Mouse (Mus musculus) A20 (cell line): ENCODE data around the gene Gm20518.

ENCODE experiments used
- DNase-seq: peaks from one replicate; pipeline ENCODE4 v3.0.0-alpha.2; 2011; ENCODE audit warnings: low read depth, low spot score

Gm20518 gene

DNA sequence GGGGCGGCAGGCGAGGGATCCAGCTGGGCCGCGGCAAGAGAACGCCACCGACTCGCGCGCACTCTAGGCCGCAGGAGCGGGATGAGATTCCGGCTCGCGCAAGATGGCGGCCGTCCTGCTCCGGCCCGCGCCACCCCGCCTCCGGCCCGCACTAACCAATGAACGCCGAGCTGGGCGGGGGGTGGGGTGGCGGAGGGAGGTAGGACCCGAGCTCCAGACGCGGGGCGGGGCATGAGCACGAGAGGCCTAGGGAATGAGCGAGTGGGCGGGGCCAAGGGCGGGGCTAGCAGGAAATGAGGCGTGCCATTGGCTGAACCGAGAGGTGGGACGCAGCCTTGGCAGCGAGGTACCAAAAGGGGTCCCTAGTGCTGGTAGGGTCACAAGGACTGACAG is at the start of gene Gm20518:
Gene Gm20518, minus strand, starts transcription at position 105 of the 393 bp plus-strand sequence.
- DNase-seq: peak; percentile 97

DNA sequence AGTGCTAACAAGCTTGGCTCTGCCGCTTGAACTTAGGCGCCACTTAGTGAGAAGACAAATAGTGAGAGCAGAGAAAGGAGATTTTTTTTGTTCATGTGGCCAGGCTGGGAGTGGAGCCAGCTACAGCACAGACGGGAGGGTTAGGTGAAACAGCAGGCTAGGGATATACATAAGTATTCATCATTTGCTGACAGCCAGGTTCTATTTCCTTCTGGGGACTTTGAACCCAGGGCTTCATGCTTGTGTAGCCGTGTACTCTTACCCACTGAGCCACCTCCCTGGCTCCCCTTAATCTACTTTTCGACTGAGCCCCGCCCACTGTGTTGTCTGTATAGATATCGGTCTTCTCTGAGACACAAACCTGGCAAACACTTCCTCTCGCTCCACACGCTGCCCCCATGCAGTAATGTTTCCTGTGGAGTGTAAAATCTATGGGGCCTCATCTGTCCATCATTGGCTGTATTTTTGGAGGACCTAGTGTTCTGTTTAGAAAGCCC is 47.8 kb upstream of the Gm20518 start:
- DNase-seq: no peak

DNA sequence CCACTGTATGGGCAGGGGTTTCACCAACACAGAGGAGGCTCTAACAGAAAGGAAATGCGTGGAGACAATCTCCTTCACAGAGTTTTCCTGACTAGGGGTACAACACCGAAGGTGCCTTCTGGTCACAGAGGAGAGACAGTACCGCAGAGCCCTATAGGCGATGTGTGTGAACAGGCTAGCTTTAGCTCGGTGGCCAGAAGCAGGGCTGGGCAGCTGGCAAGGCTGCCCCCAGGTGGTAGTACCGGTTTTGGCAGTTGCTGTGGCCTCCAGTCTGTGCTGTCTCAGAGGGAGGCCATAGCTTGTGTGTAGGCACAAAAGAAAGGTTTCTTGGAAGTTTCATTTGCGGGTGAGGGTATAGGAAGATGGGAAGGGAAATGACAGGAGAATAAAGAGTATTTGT is 47.4 kb upstream of the Gm20518 start:
- DNase-seq: peak; percentile 81

DNA sequence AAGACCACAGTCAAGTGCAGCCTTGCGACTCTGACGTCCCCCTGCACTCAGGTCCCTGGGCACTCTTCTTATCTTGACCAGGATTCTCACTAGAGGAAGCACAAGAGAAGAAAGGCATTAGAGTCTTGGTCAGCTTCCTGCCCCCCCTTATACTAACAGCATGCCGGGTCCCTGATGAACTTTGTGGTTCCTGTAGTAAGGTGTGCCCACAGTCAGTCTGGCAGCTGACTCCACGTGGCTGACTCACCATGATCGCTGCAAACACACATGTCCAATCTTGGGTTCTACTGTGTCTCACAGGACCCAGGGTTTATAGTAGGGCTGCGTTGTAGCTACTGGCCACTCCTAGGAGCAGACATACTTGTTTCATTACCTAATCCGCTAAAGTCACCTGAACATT is 46.7 kb upstream of the Gm20518 start:
- DNase-seq: no peak

DNA sequence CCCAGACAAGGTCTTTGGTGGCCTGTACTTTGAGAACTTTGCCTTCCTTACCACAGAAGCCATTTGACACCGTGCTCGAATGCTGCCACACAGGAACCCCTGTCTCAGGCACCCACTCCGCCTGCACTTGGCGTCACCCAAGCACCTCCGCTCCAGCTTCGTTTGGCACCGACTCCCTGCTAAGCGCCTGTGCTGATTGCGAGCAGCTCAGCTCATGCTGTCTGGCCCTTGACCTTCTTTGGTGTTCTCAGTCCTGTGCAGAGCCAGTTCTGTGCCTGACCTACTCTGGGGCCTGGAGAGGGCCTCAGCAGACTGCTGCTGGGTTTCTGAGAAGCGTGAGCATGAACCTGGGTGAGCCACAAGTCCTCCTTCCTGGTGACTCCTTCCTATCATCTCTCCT is 45.3 kb upstream of the Gm20518 start:
- DNase-seq: no peak

DNA sequence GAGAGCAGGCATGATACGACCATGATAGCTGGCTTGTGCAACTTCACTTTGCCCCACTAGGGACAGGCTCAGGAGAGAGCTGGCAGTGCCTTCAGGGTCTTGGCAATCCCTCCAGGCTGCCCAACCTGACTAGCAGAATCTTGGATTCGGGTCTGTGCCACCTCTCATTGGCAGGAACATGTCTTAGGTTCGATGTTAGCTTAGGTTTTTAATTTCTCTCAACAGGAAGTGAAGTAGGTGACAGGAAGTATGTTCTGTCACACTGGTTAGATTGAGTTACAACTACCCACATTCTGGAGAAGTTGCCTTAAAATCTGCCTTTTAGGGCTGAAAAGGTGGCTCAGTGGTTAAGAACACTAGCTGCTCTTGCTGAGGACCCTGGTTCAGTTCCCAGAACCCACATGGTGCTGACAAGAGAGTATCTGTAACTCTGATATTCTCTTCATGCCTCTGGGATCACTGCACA is 43.0 kb upstream of the Gm20518 start:
- DNase-seq: no peak

DNA sequence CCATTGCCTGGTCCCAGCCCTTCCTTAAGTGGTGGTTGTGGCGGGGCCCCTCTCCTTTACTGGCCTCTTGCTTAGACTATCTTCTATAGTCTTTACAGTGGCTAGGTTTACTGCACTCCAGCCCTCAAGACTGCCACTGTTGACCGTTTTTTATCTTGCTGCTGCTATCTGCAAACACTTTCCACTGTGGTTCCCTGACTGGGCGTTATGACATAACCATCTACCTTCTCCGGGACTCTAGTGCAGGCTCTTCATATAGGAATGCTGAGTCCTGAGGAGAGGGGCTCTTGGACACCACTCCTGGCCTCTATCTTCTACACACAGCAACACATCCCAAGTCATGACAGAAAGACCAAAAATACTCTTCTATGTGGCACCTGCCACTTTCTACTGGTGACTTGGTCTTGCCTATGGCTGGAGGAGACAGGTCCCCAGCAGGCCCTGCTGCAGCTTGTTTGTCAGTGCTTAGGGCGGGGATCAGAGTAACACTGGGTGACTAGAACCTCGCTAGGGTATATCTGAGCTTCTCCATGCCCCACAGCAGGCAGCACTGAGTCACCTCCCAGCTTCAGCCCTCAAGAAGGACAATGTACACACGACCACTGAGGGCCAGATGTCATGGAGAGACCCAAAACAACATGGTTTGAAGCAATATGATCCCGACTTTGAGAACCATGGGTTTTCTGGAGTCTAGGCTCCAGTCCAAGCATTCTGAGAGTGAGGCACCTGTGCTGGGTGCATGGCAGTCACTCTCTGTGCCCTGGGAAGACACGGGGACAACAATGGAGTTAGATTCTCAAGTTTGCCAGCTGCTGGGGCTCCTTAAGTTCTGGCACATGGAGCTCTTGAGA is 42.3 kb upstream of the Gm20518 start:
- no peak for DNase-seq

DNA sequence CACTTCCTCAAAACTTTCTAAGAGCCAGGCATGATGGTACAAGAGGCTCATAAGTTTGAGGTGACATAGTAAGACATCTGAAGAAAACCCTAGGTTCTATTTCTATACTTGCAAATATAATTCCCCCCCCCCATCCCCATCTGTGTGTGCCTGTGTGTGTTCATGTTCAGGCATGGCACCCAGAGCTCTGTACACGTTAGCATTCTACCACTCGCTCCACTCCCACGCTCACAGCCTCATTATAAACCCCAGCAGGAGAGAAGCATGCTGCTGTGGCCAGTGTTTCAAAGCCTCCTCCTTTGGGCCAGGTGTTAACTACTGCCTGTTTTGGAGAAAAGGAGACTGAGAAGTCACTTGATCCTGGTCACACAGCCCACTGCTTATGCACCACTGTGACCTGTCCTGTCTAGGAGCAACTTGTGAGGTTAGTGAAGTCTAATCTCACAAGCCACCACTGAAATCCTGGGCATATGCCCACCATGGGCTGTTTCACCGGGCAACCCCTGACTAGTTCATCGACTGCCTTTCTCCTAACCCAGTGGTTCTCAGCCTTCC is 40.5 kb upstream of the Gm20518 start:
- DNase-seq: no peak

DNA sequence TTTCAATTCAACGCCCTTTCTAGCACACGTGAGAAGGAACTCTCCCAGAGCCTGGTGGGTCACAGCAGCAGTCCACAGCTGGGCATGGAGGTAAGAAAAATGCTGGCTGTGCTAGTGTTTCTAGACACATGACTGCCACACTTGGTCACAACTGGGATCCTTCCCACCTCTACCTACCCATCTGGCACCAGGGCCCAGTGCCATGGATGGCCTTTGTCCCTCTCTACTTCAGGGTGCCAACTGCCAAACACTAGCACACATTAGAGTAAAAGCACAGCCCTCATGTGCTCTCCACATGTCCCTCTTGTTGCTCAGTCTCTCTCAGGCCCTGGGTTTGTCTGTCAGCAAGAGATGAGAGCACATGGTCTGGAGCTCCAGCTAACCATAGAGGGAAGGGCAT is 38.2 kb upstream of the Gm20518 start:
- DNase-seq: no peak

DNA sequence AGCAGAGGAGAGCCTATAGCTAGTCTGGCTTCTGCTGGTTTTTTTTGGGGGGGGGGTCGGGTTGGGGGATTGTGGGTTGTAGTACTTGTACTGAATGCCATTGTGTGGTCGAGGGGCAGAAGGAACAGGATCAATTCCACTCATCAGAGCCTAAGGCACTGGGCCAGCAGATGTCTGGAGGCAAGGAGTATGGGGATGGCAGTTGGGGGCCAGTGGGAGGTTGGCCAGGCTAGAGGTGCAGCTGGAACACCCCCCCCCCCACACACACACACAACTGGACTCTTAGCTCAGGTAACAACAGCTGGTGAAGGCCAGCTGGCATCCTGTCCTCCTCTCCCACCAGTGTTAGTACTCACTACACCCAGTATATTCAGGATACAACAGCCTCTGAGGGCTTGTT is 37.7 kb upstream of the Gm20518 start:
- DNase-seq: no peak

DNA sequence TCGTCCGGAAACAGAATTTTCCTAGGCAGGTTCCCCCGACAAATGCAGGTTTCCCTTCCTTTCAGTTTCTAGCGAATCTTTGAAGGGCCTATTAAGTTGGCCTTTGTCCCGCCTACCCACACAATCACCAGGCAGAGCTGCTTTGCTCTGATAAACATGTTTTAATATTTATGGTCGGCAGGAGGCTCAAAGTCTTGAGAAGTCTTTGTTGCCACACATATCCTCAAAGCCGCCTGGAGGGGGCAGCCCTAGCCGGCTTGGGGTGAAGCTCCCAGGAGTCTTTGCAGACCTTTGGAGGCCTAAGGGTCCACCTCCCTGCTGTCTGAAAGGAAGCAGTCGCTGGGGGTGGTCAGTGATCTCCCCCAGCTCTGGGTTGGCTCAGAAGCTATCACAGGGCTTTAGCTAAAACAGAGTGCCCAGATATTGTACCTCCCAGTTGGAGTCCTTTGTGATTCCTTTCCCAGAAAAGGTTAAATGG is 37.2 kb upstream of the Gm20518 start:
- DNase-seq: peak; percentile 93

DNA sequence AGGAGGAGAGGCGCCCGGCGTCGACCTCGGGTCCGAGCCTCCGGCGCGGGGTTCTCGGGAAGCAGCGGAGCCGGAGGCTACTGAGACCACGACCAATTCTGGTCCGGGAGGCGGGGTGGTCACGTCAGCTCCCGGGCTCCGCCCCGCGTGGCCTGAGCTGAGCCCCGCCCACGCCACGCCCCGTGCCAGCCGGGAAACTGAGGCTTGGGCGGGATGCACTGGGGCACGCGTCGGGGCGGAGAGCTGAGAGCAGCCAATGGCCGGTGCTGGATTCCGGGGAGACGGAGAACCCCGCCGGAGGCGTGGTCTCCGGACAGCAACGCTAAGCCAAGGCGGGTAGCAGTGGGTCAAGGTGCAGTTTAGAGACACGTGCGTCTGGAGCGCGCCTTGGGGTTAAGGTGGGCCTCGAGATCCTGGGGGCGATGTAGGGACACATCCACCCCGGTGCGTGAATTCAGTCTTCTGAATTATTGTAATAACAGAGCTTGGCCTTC is 36.7 kb upstream of the Gm20518 start, which contains the start of gene Slc25a1:
Gene Slc25a1, minus strand, starts transcription at position 133 of the 494 bp plus-strand sequence.
- DNase-seq: peak; percentile 97

DNA sequence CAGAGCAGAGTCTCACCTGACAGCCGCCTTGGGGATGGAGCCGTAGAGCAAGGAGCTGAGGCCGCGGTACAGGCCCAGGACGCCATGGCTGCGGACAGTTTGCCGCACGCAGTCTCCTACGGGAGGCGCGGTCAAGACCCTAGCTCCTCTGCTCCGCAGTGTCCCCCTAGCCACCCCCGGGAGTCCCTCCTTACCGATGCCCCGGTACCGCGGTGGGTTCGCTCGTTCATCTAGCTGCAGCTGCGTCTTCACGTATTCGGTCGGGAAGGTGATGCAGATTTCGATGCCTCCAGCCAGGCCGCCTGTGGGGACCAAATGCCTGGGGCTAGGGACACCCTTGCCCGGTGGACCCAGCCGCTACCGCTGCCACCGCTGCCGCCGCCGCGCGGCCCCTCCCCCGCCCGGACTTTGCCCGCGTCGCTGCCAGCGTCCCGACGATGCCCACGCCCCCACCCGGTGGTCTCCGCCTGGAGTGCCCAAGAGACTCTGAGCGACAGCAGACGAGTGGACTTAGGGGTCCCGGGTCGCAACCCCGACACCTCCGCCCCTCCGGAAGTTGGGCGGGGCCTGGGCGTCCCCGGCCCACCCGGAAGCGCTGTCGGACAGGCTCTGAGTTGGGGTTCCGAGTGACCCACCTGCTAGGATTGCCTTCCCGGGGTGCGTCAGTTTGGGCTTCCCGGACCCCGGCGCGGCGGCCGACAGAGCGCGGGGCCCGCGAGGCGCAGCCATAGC is 36.0 kb upstream of the Gm20518 start:
- peak; percentile 48 for DNase-seq

DNA sequence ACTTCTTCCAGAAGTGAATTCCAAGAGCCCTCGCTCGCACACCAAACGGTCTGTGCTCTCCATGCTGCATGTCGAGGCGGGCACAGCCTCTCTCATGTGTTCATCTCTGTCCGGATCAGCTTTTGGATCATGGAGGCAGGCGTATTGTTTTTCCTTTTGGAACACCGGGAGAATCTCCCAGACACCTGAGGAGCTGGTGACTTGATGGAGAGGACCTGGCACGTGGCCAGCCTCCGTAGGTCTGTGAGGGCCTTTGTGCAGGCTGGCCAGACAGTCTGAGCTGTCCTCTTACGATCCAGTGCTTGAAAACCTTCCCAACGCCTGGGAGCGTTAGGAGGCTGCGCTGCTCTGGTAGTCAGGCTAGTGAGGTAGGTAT is 30.7 kb upstream of the Gm20518 start:
- no peak for DNase-seq

DNA sequence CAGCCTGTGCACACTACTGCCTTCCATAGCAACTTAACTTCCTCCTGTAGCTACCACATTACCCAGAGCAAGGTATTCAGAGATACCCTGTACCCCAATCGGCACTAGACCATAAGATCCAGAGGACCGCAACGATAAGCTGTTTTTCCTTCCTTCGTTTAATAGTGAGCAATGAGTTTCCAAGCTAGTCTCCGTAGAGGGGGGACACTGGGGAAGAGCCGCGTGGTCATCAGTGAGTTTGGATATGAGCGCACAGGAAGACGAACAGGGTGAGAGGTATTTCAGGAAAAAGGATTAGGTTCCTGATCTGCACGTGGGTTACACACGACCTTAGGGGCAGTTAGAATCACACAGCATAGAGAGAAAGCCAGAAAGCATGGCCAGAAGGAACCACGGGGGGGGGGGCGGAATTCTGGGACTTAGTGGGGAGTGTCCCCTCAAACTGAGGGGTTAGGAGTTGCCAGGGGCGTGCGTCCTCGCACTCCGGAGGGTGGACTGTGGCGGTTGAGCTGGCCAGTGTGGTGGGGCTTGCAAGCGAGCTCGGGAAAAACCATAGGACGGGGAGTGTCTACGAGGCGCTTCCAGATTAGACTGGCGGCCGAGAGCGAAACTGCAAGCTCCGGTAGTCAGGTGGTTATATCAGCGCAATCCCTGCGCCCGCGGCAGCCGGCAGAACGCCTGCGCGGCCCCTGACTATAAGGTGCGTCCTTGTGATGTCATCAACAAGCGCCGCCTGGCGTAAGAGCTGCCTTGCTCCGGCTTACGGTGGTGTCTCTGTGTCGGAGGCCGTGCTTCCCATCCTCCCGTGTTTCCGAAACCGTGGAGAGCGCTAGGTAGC is 30.1 kb upstream of the Gm20518 start:
- DNase-seq: peak; percentile 97

DNA sequence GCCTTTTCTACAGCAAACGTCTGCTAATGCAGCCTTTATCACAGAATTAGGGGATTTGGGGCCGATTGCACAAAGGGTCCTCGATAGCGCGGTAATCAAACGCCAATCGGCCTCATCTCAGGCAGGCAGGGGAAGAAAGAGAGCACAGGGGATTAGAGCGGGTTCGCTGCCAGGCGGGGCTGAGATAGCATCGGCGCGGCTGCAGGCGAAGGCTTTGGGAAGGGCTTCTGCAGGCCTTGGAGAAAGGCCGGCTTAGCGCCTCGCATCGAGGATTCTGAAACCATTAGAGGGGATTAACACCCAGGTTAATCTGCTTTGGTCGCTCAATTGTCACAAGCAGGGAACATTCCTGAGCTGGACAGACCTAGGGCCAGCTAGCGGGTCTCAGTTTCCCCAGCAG is 29.1 kb upstream of the Gm20518 start:
- no peak for DNase-seq

DNA sequence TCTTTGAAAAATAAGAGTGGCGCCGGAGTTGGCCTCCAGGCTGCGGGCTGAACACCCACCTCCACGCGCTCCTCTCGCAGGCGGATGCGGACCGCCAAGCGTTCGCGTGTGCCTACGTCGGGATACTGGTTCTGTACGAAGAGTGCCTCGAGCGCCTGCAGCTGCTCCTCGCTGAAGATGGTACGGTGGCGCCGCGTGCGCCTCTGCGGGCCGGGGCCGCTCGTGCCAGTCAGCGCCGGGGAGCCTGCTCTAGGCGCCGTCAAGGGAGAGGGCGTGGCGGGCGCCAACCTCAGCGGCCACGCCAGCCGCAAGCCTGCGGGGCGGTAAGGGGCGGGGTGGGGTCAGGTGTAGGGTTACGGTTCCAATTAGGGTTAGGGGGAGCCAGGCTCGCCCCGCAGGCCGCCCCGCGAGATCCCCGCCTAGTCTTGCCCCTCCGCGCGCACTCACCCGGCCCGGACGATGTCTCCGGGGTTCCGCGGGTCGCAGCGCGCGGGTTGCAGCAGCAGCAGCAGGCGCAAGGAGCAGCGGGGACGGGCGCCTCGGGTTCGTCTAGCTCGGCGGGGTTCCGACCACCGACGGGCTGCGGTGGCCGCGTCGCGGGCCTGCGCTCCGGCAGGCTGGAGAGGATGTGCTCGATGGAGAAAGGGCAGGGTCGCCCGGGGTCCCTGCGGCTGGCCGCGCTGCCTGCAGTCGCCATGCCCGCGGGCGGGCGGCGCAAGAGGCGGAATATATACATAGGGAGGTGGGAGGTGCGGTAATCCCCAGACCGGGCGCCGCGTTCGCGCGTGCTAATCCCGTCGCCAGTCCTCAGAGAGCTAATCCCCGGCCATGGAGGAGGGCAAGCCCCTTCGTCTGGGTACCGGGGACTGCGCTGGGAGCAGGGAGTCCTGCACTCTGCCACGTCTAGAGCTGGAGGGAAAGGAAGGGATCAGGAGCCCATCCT is 23.1 kb upstream of the Gm20518 start, which contains the start of gene Gsc2:
Gene Gsc2, minus strand, starts transcription at position 753 of the 943 bp plus-strand sequence.
- no peak for DNase-seq

DNA sequence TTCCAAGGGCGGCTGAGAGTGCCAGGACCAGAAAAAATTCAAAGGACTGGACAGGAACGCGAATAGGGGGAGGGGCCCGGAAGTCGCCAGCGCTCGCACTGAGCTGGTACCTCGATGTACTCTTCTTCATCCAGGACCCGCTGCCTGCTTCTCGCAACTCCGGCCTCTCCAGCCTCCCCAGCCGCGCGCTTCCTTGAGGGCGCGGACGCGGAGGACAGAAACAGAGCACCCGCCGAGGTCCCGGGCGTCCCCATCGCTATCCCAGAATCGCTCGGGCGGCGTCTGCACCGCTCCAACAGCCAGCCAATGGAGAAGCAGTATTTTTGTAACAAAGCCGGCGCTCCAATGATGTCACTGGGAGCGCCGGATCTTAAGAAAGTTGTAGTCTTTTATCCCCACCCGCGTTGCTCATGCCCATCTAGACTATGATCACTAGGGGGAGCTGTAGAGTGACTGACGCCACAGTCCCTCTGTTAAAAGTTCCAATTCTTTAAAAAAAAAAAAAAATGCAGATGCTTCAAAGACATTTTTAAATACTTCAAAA is 19.7 kb upstream of the Gm20518 start, which contains the start of gene Ess2:
Gene Ess2, minus strand, starts transcription at position 297 of the 544 bp plus-strand sequence.
- DNase-seq: peak; percentile 94

DNA sequence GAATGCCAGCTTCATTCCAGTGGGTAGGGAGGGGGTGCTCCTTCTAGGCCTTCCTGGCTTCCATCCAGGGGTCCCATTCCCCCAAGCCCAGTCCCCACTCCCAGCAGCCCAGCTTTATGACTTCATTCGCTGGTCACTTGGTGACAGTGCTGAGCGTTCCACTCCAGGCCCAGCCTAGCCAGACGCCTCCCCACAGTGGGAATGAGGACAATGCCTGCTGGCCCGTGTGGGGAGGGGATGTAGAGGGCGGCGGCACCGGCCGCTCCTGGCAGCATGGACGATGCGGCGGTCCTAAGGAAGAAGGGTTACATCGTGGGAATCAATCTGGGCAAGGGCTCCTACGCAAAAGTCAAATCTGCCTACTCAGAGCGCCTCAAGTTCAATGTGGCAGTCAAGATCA is 7.0 kb upstream of the Gm20518 start, which contains the start of the genes Dgcr2 and Tssk2:
Gene Dgcr2, minus strand, starts transcription at position 101 of the 400 bp plus-strand sequence.
Gene Tssk2, plus strand, starts transcription at position 176 of the 400 bp plus-strand sequence.
- no peak for DNase-seq
